Mouse (Mus musculus) hindbrain, embryonic 15.5 days (tissue): ENCODE measurements around the gene Galnt4. TPM values are rescaled to one million over a fixed set of nuclear protein-coding genes. Genes with fewer than 3 reads are reported as not detected.

Experiments used
- ATAC-seq: fragments of 200-750 bp; cut with Nextera tagmentation; 2 replicates; pipeline ENCODE4 v1.8.0; 2017; ENCODE audit warnings: low read depth, moderate number of reproducible peaks, moderate TSS enrichment; ENCODE audit not compliant: low FRiP score
- H3K27ac ChIP-seq: fragments of 300-500 bp; sonication (generic); replicated peaks from 2 replicates; pipeline ENCODE4 v1.5.1; 2015; ENCODE audit warnings: mild to moderate bottlenecking, inconsistent platforms
- H3K27me3 ChIP-seq: fragments of 300-500 bp; sonication (generic); 2 replicates; pipeline ENCODE4 v1.6.1; 2015; ENCODE audit warnings: control low read depth, inconsistent platforms
- H3K36me3 ChIP-seq: fragments of 300-500 bp; sonication (generic); 2 replicates; pipeline ENCODE4 v1.6.1; 2015; ENCODE audit warnings: control low read depth, inconsistent platforms
- H3K4me1 ChIP-seq: fragments of 300-500 bp; sonication (generic); replicated peaks from 2 replicates; pipeline ENCODE4 v1.6.1; 2015; ENCODE audit warnings: control low read depth, inconsistent platforms
- H3K4me2 ChIP-seq: fragments of 300-500 bp; sonication (generic); 2 replicates; pipeline ENCODE4 v1.6.1; 2015; ENCODE audit warnings: moderate library complexity, mild to moderate bottlenecking, inconsistent platforms
- H3K4me3 ChIP-seq: fragments of 300-500 bp; sonication (generic); 2 replicates; pipeline ENCODE4 v1.5.1; 2015; ENCODE audit warnings: mild to moderate bottlenecking, inconsistent platforms
- H3K9ac ChIP-seq: fragments of 300-500 bp; sonication (generic); 2 replicates; pipeline ENCODE4 v1.6.1; 2015; ENCODE audit warnings: inconsistent platforms
- H3K9me3 ChIP-seq: fragments of 300-500 bp; sonication (generic); 2 replicates; pipeline ENCODE4 v1.6.1; 2016; ENCODE audit warnings: control low read depth, inconsistent platforms
- WGBS: fragments of 180-500 bp; shearing (Covaris S2); methylation state at CpG from one replicate; pipeline ENCODE4 v1.1.7; 2015; 5-methylcytosine and 5-hydroxymethylcytosine counted together
- polyA plus RNA-seq: library from polyadenylated mRNA; unstranded; fragments of >200 nt; fragmentation: Nextera tagmentation; extraction: Ambion mirVana; gene quantifications from 2 replicates; pipeline ENCODE4 v1.2.1, GENCODE M21; 2015

The Galnt4 gene
- polyA plus RNA-seq, 1 experiment from 2014 or later: 3.3 TPM

DNA sequence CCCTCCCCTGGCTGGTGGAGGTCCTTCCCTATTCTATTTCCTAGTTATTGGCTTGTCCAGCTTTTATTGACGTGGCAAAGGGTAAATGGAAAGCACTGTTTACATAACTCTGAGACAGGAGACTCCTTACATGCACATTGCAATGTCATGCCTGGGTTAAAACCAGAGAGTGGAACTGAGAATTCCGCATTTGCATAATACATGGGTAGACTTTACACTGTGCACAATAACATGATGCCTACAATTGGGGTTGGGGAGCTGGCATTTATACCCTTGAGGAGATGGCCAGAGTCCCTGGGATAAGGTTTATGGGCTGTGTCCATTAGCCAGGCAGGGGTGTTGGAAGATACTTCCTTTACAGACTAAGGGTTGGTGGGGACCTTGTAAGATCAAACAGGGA, 14.6 kb upstream of the Galnt4 start:
- Histone ChIP-seq H3K4me2 (no peak overlapping the region), H3K27ac (no peak overlapping the region), H3K27me3 (no peaks in the 10 kb centered on the region), H3K9ac (no peak overlapping the region), H3K4me3 (no peak overlapping the region), H3K36me3 (no peaks in the 10 kb centered on the region), H3K4me1 (no peaks in the 10 kb centered on the region), H3K9me3 (no peaks in the 10 kb centered on the region)
- WGBS: 88% methylated on average over 2 of the region's 2 CpGs
- no peak for ATAC-seq

DNA sequence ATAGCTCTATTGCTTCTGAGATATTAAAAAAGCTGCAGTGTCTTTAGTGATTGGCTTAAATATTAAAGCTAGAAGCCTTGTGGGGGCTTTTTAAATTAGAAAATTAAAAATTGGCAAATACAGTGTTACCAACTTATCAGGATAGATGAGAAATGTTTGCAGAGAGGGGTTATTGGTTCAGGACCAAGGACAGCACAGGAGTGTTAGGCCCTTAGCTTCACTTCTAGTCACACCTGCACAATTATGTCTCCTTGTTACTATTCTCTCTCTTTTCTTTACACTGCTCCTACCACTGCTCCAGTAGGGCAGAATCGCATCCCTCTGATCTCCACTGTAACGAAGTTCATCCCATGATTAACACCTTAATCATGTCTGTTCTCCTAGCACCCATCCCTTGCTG, 12.8 kb upstream of the Galnt4 start:
- Histone ChIP-seq H3K27ac (no peak overlapping the region), H3K9ac (no peak overlapping the region), H3K4me2 (no peak overlapping the region), H3K4me1 (no peaks in the 10 kb centered on the region), H3K36me3 (no peaks in the 10 kb centered on the region), H3K27me3 (no peaks in the 10 kb centered on the region), H3K4me3 (no peak overlapping the region), H3K9me3 (no peaks in the 10 kb centered on the region)
- ATAC-seq: no peak
- 94% methylated on average over 2 of the region's 2 CpGs for WGBS

DNA sequence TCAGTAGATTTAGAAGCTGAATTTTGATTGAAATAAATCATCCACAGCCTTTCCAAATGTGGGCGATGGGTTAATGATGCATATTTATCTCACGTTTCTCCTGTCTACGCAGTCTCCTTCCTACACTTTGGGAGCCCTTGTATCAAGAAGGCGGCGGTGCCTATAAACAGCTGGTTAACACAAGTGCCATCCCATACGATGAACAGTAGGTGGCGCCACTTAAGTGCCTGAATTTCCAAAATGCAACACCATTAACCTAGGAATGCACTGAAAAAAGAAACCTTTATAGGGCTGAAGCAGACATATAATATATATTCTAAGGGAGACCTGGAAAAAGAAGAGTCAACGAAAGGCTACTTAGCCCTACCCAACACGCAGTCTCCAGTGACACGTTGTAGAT, 10.6 kb upstream of the Galnt4 start:
- ATAC-seq: no peak
- no peak overlapping the region for H3K9ac ChIP-seq
- H3K4me2 ChIP-seq: no peak overlapping the region
- WGBS: 76% methylated on average over 10 of the region's 10 CpGs
- H3K4me3 ChIP-seq: no peak overlapping the region
- H3K27me3 ChIP-seq: no peaks in the 10 kb centered on the region
- no peaks in the 10 kb centered on the region for H3K4me1 ChIP-seq
- H3K9me3 ChIP-seq: no peaks in the 10 kb centered on the region
- H3K27ac ChIP-seq: no peak overlapping the region
- no peaks in the 10 kb centered on the region for H3K36me3 ChIP-seq

DNA sequence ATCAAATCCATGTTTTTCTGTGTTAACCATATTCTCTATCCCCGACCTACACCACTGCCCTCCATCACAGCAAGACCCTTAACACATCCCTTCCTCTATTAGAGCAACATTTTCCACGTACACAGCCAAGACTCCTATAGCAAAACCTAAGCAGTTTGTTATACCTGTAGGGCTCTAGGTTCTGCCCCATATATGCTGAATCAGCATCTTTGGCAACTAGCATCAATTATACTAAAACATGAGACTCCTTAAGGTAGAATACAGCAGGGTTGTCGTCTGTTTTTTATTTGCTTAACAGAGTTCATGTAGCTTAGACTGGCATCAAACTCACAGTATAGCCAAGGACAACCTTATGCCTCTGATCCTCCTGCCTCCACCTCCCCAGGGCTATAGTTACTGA, 2.4 kb upstream of the Galnt4 start:
- Histone ChIP-seq H3K4me3 (no peak overlapping the region), H3K27ac (no peak overlapping the region), H3K9me3 (no peaks in the 10 kb centered on the region), H3K36me3 (peaks cover 9% of the 10 kb centered on the region; the same call in 1 of the 2 replicates), H3K9ac (no peak overlapping the region), H3K4me1 (peaks cover 30% of the 10 kb centered on the region), H3K27me3 (no peaks in the 10 kb centered on the region), H3K4me2 (peak overlapping the region; percentile 89; the same call in 1 of the 2 replicates)
- WGBS: 85% methylated on average over 3 of the region's 3 CpGs
- no peak for ATAC-seq

DNA sequence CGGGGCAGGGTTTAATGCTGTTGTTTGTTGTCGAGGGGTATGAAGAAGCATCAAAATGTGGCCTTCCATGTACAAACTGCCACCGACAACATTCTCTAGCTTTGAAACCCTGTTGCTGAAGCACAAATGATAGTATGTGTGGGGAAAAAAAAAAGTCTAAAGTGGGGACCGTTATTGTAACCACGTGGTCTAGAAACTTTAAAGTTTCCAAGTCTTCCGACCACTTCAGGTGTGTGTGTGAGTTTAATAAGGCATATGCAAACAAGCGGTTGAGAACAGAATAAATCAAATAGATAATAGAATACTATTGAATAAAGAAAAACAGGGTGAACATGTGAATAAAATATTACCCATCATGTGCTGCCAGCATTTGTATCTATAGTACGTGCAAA, 1.7 kb upstream of the Galnt4 start:
- Histone ChIP-seq H3K9ac (peak overlapping the region; percentile 63), H3K4me3 (peak overlapping the region; percentile 64), H3K36me3 (peaks cover 9% of the 10 kb centered on the region; the same call in 1 of the 2 replicates), H3K9me3 (no peaks in the 10 kb centered on the region), H3K4me2 (peak overlapping the region; percentile 89), H3K27ac (peak overlapping the region; percentile 89), H3K27me3 (no peaks in the 10 kb centered on the region), H3K4me1 (peaks cover 37% of the 10 kb centered on the region)
- peak; percentile 2; the same call in 1 of the 2 replicates for ATAC-seq
- 31% methylated on average over 8 of the region's 8 CpGs for WGBS

DNA sequence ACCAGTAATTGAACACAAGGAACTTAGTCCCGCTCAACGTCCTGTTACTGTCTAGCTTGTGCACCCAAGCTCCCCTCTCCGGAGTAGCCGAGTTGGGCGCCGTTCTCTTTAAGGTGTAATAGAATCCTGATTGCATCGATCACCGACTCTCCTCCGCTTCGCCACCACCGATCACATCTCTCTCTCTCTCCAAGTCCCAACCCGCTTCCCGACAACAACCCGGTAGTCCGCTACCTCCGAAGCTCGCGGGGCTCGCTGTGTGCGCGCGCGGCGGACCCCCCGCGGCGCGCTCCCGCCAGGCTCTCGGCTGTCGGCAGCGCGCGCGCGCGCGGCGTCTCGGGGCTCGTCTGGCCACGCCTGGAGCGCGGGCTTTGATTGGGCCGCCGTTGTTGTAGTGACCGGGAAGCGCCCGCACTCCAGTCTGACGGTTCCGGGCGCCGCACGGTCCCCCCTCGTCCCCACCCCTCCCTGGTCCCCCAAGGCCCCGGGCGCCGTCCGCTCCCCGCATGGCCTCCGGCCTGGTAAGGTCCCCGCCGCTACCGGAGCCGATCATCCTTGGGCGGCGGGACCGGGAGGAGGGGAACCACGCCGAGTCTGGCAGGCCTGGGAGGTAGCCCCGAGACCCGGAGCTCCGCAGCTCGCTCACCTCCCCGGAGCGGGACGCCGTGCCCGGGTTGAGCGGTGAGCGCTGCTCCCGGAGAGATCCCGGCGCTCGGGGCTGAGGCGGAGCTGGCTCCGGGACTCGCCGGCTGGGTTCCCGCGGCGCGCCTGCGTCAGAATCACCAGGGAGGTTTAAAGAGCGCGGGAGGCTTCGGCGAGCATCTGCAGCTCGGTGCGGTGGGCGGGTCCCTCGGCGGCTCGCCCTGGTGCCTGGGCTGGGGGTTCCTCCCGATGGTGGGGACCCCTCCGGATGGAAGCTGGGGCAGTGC, 992 bp upstream of the Galnt4 start, which contains the start of gene Poc1b:
Gene Poc1b, plus strand, starts transcription at position 334 of the 929 bp plus-strand sequence.
- peak within 1 kb of the TSS; percentile 64 for H3K4me3 ChIP-seq
- peaks cover 41% of the 10 kb centered on the region for H3K4me1 ChIP-seq
- H3K36me3 ChIP-seq: peaks cover 9% of the 10 kb centered on the region; the same call in 1 of the 2 replicates
- peak within 1 kb of the TSS; percentile 89 for H3K27ac ChIP-seq
- no peaks in the 10 kb centered on the region for H3K9me3 ChIP-seq
- peak; percentile 96 for ATAC-seq
- under 1% methylated on average over 100 of the region's 106 CpGs for WGBS
- H3K4me2 ChIP-seq: peak within 1 kb of the TSS; percentile 89
- H3K9ac ChIP-seq: peak within 1 kb of the TSS; percentile 63
- no peaks in the 10 kb centered on the region for H3K27me3 ChIP-seq

DNA sequence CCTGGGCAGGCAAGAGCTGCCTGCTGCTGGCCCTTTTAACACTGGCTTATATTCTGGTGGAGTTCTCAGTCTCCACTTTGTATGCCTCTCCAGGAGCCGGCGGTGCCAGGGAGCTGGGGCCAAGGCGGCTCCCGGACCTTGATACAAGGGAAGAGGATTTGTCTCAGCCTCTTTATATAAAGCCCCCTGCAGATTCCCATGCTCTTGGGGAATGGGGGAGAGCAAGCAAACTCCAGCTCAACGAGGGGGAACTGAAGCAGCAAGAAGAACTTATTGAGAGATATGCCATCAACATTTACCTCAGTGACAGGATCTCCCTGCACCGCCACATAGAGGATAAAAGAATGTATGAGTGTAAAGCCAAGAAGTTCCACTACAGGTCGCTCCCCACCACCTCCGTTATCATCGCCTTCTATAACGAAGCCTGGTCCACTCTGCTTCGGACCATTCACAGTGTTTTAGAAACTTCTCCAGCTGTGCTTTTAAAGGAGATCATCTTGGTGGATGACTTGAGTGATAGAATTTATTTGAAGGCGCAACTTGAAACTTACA, 548 bp downstream of the Galnt4 start:
- Histone ChIP-seq H3K36me3 (peaks cover 9% of the 10 kb centered on the region; the same call in 1 of the 2 replicates), H3K4me3 (peak overlapping the region; percentile 64), H3K4me2 (peak overlapping the region; percentile 89), H3K4me1 (peaks cover 52% of the 10 kb centered on the region), H3K9ac (peak overlapping the region; percentile 63), H3K27ac (no peak overlapping the region), H3K27me3 (no peaks in the 10 kb centered on the region), H3K9me3 (no peaks in the 10 kb centered on the region)
- no peak for ATAC-seq
- WGBS: 38% methylated on average over 12 of the region's 12 CpGs

DNA sequence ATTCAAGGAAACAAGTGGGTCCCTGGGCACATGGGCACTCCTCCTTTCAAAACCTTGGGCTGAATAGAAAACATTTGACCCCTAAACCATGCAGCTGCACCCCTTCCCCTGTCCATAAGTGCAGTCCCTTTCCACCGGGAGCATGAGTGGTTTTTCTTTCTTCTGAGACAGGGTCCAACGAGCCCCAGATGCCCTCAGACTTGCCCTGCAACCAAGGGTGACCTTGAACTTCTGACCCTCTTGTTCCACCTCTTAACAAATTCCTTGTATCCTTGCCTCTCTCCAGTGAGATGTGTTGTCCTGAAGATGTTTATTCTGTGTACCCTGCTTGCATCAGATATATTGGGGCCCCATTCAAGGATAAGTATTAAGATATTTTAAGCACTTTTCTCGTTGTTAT, 5.6 kb downstream of the Galnt4 start:
- Histone ChIP-seq H3K9ac (no peak overlapping the region), H3K4me2 (no peak overlapping the region), H3K9me3 (no peaks in the 10 kb centered on the region), H3K4me3 (no peak overlapping the region), H3K4me1 (peaks cover 33% of the 10 kb centered on the region), H3K27ac (no peak overlapping the region), H3K36me3 (peaks cover 9% of the 10 kb centered on the region; the same call in 1 of the 2 replicates), H3K27me3 (no peaks in the 10 kb centered on the region)
- no peak for ATAC-seq
- 57% methylated on average over 3 of the region's 3 CpGs for WGBS

DNA sequence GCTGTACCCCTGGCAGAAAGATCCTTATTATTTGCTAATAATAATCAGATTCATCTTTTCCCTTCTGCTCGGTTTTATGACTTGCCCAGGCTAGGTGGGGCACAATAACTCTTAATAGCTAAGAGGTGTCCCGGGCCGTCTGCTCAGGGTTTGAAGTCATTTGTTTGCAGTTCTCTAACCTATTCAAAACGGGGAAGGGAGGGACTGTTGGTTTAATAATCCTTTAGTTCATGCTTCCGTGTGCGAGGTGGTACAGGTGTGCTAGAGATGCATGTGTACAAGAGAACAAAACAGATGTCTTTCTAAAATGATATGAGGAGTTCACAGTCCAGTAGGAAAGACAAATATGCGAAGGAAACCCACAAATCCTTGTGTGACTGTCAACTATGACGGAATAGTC, 6.3 kb downstream of the Galnt4 start:
- H3K27me3 ChIP-seq: no peaks in the 10 kb centered on the region
- H3K4me1 ChIP-seq: peaks cover 26% of the 10 kb centered on the region
- peaks cover 9% of the 10 kb centered on the region; the same call in 1 of the 2 replicates for H3K36me3 ChIP-seq
- no peak overlapping the region for H3K9ac ChIP-seq
- no peak overlapping the region for H3K27ac ChIP-seq
- no peak overlapping the region for H3K4me3 ChIP-seq
- no peaks in the 10 kb centered on the region for H3K9me3 ChIP-seq
- H3K4me2 ChIP-seq: no peak overlapping the region
- WGBS: 88% methylated on average over 8 of the region's 8 CpGs
- no peak for ATAC-seq

DNA sequence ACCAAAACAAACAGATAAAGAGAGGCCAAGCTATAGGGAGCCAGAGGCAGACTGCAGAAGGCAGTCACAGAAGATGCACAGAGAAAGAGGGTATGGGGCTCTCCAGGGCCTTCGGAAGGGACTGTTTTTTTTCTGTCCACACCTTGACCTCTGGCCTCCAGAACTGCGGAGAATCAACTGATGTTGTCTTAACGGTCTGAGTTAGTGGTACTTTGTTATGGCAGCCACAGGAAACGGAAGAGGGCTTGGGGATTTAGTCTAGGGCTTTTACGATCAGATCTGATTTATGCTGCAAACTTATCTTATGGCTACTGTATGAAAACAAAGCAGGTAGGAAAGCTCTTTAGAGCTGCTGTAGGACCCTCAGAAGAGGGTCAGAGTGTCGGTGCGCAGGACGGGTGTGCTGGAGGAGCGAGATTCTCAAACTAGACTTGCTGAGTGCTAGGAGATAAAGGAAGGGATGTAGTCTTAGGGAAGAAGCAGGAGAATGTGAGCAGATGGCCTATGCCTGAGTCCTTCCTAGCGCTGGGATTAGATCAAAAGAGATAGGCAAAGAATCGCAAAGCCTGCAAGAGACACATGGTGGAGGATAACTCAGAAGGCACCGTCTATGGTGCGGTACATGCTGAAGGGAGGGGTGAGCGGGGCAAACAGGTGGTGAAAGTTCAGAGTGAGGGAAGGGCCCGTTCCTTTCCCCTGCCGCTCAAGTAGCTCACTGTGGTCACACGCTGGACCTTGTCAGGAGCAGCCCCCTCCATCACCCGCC, 7.7 kb downstream of the Galnt4 start:
- 67% methylated on average over 18 of the region's 18 CpGs for WGBS
- H3K9ac ChIP-seq: no peak overlapping the region
- ATAC-seq: no peak
- H3K4me2 ChIP-seq: no peak overlapping the region
- peaks cover 23% of the 10 kb centered on the region for H3K4me1 ChIP-seq
- no peak overlapping the region for H3K4me3 ChIP-seq
- H3K27ac ChIP-seq: no peak overlapping the region
- no peaks in the 10 kb centered on the region for H3K9me3 ChIP-seq
- H3K27me3 ChIP-seq: no peaks in the 10 kb centered on the region
- H3K36me3 ChIP-seq: no peaks in the 10 kb centered on the region

DNA sequence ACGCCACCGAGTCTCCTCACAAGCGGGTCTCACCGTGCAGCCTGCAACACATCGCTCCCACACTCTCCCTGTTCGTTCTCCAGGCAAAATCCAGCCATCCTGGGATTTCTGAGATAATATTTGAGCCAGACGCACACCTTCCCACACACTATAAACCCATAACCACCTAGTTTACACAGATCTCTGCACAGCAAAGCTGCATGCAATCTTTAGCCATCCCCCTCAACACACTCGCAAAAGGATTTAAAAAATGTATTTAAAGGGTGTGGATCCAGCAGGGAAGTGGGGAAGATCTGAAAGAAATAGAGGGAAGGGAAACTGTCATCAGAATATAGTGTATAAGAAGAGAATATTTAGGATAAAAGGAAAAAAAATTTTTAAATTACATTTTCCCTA, 8.3 kb downstream of the Galnt4 start:
- H3K27me3 ChIP-seq: no peaks in the 10 kb centered on the region
- ATAC-seq: no peak
- H3K4me1 ChIP-seq: peaks cover 17% of the 10 kb centered on the region
- no peak overlapping the region for H3K4me3 ChIP-seq
- no peaks in the 10 kb centered on the region for H3K9me3 ChIP-seq
- WGBS: 74% methylated on average over 8 of the region's 8 CpGs
- H3K4me2 ChIP-seq: no peak overlapping the region
- no peaks in the 10 kb centered on the region for H3K36me3 ChIP-seq
- H3K9ac ChIP-seq: no peak overlapping the region
- H3K27ac ChIP-seq: no peak overlapping the region
